Comparison of ENCODE assay signal across 18 mouse cellular contexts in genomic region chr4:64928553-64928952, GRCm38 (mm10).
"Had no signal": no experiment of that assay in that cellular context is flagged by ENCODE, and none has a peak within 500 bp of the region (broad histone marks: within the 10 kb centered on the region; RNA-seq: fewer than 3 reads in every experiment).

No protein-coding gene starts in this region.

- H3K36me3 ChIP-seq: midbrain, embryonic 10.5 days; midbrain, embryonic 12.5 days; neural tube, embryonic 13.5 days; neural tube, embryonic 15.5 days had no signal

- H3K27ac ChIP-seq: midbrain, embryonic 10.5 days; midbrain, embryonic 12.5 days; neural tube, embryonic 13.5 days; neural tube, embryonic 15.5 days had no signal

- H3K9me3 ChIP-seq: midbrain, embryonic 10.5 days; midbrain, embryonic 12.5 days; neural tube, embryonic 13.5 days; neural tube, embryonic 15.5 days had no signal

- H3K4me1 ChIP-seq: midbrain, embryonic 10.5 days; midbrain, embryonic 12.5 days; neural tube, embryonic 13.5 days; neural tube, embryonic 15.5 days had no signal

- ATAC-seq: midbrain, embryonic 16.5 days had no signal

- H3K4me3 ChIP-seq: midbrain, embryonic 10.5 days; midbrain, embryonic 12.5 days; myocyte; neural tube, embryonic 13.5 days; neural tube, embryonic 15.5 days had no signal

- H3K9ac ChIP-seq: lung, embryonic 14.5 days; midbrain, embryonic 12.5 days; neural tube, embryonic 13.5 days; neural tube, embryonic 15.5 days had no signal

- DNase-seq: lung, embryonic 14.5 days; lung, postnatal 10 days; lung, postnatal 4 days; midbrain, embryonic 14.5 days; retina, postnatal 1 day; right cerebral cortex, adult 18-20 months; right cerebral cortex, postnatal 25 days; right cerebral cortex, postnatal 4 days; spleen, adult 18-20 months; thymus, adult 18-20 months; thymus, postnatal 14 days; thymus, postnatal 36 days had no signal

- H3K4me2 ChIP-seq: lung, embryonic 14.5 days; midbrain, embryonic 12.5 days; neural tube, embryonic 13.5 days; neural tube, embryonic 15.5 days had no signal

- H3K27me3 ChIP-seq: midbrain, embryonic 12.5 days; neural tube, embryonic 13.5 days; neural tube, embryonic 15.5 days had no signal
